Mouse (Mus musculus) adrenal gland, postnatal 0 days (tissue): ENCODE measurements around the gene Pf4. TPM values are rescaled to one million over a fixed set of nuclear protein-coding genes. Genes with fewer than 3 reads are reported as not detected.

Source experiments
- microRNA-seq: library from miRNA; unstranded; fragments of <30 nt; microRNA quantifications from one replicate; pipeline ENCODE4, GENCODE M21; 2016; ENCODE audit warnings: borderline replicate concordance; ENCODE audit not compliant: insufficient number of aligned reads
- polyA plus RNA-seq: library from polyadenylated mRNA; unstranded; fragments of >200 nt; fragmentation: Nextera tagmentation; extraction: Ambion mirVana; gene quantifications from 2 replicates; pipeline ENCODE4 v1.2.1, GENCODE M21; 2015

Pf4 gene
- polyA plus RNA-seq, result 548 and 780 TPM in 2 replicates

GRCm38 (mm10) chr5:90771880-90772653, at the start of gene Pf4:
Pf4 (plus strand) TSS chr5:90772435.

DNA sequence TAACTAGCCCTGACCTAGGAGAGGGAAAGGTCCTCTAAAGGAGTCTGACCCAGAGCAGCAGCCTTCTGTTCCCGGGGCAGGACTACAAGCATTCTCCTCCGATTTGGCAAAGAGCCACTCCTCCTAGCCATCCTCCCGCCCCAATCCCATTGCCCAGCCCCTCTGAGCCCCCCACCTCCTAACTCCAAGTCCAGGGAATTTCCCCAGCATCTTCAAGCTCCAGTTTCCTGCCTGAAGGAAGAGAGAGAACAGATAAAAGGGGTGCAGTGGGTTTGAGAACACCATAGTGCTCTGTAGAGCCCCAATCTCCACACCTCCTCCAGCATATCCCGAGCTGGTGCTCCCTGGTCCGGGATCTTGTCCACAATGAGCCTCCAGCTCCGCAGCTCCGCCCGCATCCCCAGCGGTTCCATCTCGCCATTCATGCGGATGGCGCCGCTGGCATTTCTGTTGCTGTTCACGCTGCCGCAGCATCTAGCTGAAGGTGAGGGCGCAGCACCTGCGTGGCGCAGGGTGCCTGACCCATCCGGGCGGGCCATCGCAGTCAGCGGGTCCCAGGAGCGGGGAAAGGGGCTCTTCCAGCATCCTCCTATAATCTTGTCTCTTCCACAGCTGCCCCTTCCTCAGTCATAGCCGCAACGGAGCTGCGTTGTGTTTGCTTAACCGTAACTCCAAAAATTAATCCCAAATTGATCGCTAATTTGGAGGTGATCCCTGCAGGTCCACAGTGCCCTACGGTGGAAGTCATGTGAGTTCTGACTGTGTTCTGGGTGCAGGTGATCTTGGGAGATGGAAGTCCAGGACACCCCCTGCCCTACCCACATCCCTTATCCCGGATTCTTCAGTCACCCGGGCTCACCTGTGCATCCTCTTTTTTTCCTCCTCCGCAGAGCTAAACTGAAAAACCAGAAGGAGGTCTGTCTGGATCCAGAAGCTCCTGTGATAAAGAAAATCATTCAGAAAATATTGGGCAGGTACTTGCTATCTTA, 12.9 kb upstream of the Pf4 start, which contains the start of gene Cxcl5:
Gene Cxcl5, plus strand, starts transcription at position 284 of the 989 bp plus-strand sequence.

GRCm38 (mm10) chr5:90768218-90768617, 4.0 kb upstream of the Pf4 start, which contains the start of gene Ppbp:
Ppbp (plus strand) TSS chr5:90768518.

DNA sequence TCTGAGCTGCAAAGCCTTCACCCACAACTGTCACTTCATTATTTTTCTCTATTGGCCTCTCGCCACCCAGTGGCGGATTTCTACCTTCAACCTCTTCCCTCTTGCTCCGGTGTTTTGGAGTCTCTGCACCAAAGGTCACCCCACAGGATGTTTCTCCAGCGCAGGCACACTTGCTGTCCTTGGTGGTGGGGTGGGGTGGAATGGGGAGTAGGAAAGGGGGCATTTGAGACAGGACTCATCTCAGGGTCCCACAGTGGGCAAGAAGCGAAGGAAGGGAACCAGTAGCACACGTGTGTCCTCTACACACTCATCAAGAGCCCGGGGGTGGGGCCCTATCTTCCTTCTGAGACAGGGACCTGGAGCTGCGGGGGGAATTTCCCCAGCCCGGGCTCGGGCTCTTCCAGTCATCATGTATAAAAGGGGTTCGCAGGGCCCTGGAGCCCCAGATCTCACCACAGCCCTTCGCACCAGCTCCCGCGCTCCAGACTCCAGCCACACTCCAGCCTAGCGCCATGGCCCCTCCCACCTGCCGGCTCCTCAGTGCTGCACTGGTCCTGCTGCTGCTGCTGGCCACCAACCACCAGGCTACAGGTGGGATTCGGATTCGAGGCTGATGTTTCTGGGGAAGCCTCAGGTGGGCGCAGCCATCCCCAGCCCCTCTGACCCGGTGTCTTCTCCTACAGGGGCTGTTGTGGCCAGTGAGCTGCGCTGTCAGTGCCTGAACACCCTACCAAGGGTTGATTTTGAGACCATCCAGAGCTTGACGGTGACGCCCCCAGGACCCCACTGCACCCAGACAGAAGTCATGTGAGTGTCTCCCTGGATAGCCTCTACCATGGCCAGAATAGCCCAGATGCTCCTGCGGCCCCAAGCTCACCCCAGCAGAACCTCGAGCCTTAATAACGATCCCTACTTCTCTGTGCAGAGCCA, 13.7 kb downstream of the Pf4 start, which contains the start of gene Cxcl3:
Gene Cxcl3, plus strand, starts transcription at position 445 of the 930 bp plus-strand sequence.

GRCm38 (mm10) chr5:90794195-90794625, 22.0 kb downstream of the Pf4 start, which contains the start of gene Cxcl15:
Cxcl15 (plus strand) TSS chr5:90794534.

Small RNA genes within 50 kb of the gene (microRNA-seq; reads per million reads assigned to microRNA genes)
- not detected for gene Gm24322

Other genes with a start within 250 kb of the Pf4 start
- gene 5830473C10Rik, start 211.3 kb upstream of the Pf4 start, polyA plus RNA-seq, result 0.22 and 0.46 TPM in 2 replicates
- gene Rassf6, start 131.8 kb upstream of the Pf4 start, polyA plus RNA-seq, result 0.65 and 1.3 TPM in 2 replicates
- gene Cxcl5, start 13.1 kb upstream of the Pf4 start, polyA plus RNA-seq, result 0.14 TPM in 1 of 2 replicates, not detected in the other
- gene Ppbp, start 3.9 kb upstream of the Pf4 start, polyA plus RNA-seq, result 10.6 and 15.7 TPM in 2 replicates
- not detected in 2 replicates for gene Cxcl3, start 13.7 kb downstream of the Pf4 start, polyA plus RNA-seq
- gene Cxcl15, start 22.1 kb downstream of the Pf4 start, polyA plus RNA-seq, result 0.35 and 0.50 TPM in 2 replicates
- 0.65 and 1.1 TPM in 2 replicates for gene Cxcl1, start 118.8 kb downstream of the Pf4 start, polyA plus RNA-seq
- gene Cxcl2, start 131.4 kb downstream of the Pf4 start, polyA plus RNA-seq, result 0.27 and 0.84 TPM in 2 replicates
- 60.8 and 103 TPM in 2 replicates for gene Mthfd2l, start 158.7 kb downstream of the Pf4 start, polyA plus RNA-seq